7 mouse cellular contexts compared by ENCODE assay signal in genomic region chr13:63924036-63924435, GRCm38 (mm10).
DNase-seq lines count a peak whose midpoint lies in the region; ATAC-seq and TF ChIP-seq lines count a peak whose summit lies in the region.
"Not testable (repeated sequence)": the region's sequence is repeated elsewhere in the genome, so short reads cannot be mapped to it uniquely, and the experiment has no call there.

No protein-coding gene starts in this region.

- H3K27ac ChIP-seq in ES-Bruce4 (ENCODE audit: insufficient read depth, low read length); intestine, embryonic 15.5 days; intestine, postnatal 0 days (ENCODE audit: low read depth, low read length); liver, adult 2 months (replicated peaks; ENCODE audit: insufficient read depth, low read depth, low read length); liver, embryonic 14.5 days: not testable (repeated sequence)

- ATAC-seq in intestine, embryonic 15.5 days = peak; percentile 18; the same call in 1 of the 2 replicates
- 0 out of 2 replicates have a peak, but pooled peaks have one; percentile 22 for ATAC-seq in intestine, postnatal 0 days
- ATAC-seq in liver, embryonic 14.5 days (ENCODE audit: insufficient read depth) = peak; percentile 33; the same call in 1 of the 2 replicates

- WGBS in intestine, embryonic 15.5 days = 57% methylated on average over 2 of the region's 6 CpGs
- 70% methylated on average over 2 of the region's 6 CpGs for WGBS in intestine, postnatal 0 days
- 56% methylated on average over 5 of the region's 6 CpGs for WGBS in liver, adult 2 months
- WGBS in liver, embryonic 14.5 days (ENCODE audit: insufficient replicate concordance) = 14% methylated on average over 2 of the region's 6 CpGs

- not testable (repeated sequence) for H3K27me3 ChIP-seq in ES-Bruce4 (ENCODE audit: control insufficient read depth, insufficient read depth, low read length, poor library complexity, severe bottlenecking); intestine, embryonic 15.5 days (replicated peaks); intestine, postnatal 0 days (replicated peaks; ENCODE audit: control insufficient read depth, insufficient read depth, low read length); liver, adult 2 months (ENCODE audit: control insufficient read depth, insufficient read depth, low read length); liver, embryonic 14.5 days (ENCODE audit: control insufficient read depth, insufficient read depth, low read length)

- peak; percentile 17 for DNase-seq in R1 (ENCODE audit: low read depth, low spot score)
- DNase-seq in kidney, adult 9 months = peak; percentile 50
- peak; percentile 28 for DNase-seq in liver, adult 2 months (ENCODE audit: extremely low read depth, low read depth, low spot score)
- DNase-seq in liver, embryonic 14.5 days (ENCODE audit: low read depth in 3 of 3, low spot score in 3 of 3) = not testable (repeated sequence)

- not testable (repeated sequence) for H3K4me3 ChIP-seq in ES-Bruce4 (ENCODE audit: low read depth, low read length); intestine, embryonic 15.5 days (replicated peaks); intestine, postnatal 0 days (ENCODE audit: low read depth, low read length); liver, adult 2 months (ENCODE audit: insufficient read depth, low read depth, low read length); liver, embryonic 14.5 days (ENCODE audit: insufficient read depth in 1 of 2, low read depth in 2 of 2, low read length in 2 of 2)

- H3K9ac ChIP-seq in ES-Bruce4 (ENCODE audit: low read depth, poor library complexity, severe bottlenecking) = 0 out of 2 replicates have a peak overlapping the region, but pooled peaks have one; percentile 12
- not testable (repeated sequence) for H3K9ac ChIP-seq in intestine, embryonic 15.5 days; intestine, postnatal 0 days (ENCODE audit: low read depth, low read length); liver, adult 2 months (ENCODE audit: low read depth, low read length); liver, embryonic 14.5 days (replicated peaks)

- not testable (repeated sequence) for H3K4me2 ChIP-seq in intestine, embryonic 15.5 days (replicated peaks); intestine, postnatal 0 days (replicated peaks; ENCODE audit: low read depth); liver, embryonic 14.5 days (ENCODE audit: low read depth)

- not testable (repeated sequence) for H3K9me3 ChIP-seq in ES-Bruce4 (replicated peaks; ENCODE audit: control insufficient read depth, insufficient read depth, low read length, poor library complexity, severe bottlenecking); intestine, embryonic 15.5 days; intestine, postnatal 0 days (ENCODE audit: control insufficient read depth); liver, embryonic 14.5 days (ENCODE audit: control insufficient read depth, low read length)

- not testable (repeated sequence) for H3K79me2 ChIP-seq in liver, adult 2 months (ENCODE audit: control insufficient read depth, insufficient read depth, low read length)

- TF ChIP-seq EP300 in ES-Bruce4 (IDR thresholded peaks at IDR 0.05; ENCODE audit: insufficient read depth, low read depth, low read length); liver, embryonic 14.5 days (IDR thresholded peaks at IDR 0.05; ENCODE audit: low read depth): not testable (repeated sequence)

- not testable (repeated sequence) for H3K4me1 ChIP-seq in ES-Bruce4 (ENCODE audit: control insufficient read depth, insufficient read depth, low read length); intestine, embryonic 15.5 days (replicated peaks); intestine, postnatal 0 days (replicated peaks; ENCODE audit: control insufficient read depth, insufficient read depth, low read length); liver, adult 2 months (ENCODE audit: control insufficient read depth, insufficient read depth, low read length)
- H3K4me1 ChIP-seq in liver, embryonic 14.5 days (replicated peaks; ENCODE audit: control insufficient read depth in 2 of 2, insufficient read depth in 2 of 2, low read length in 1 of 2) = peaks cover 0 to 14% of the 10 kb centered on the region in 2 experiments; a peak in 3 of 4 replicates

- H3K36me3 ChIP-seq in ES-Bruce4 (ENCODE audit: control insufficient read depth, insufficient read depth, low read length, poor library complexity, severe bottlenecking); intestine, embryonic 15.5 days; intestine, postnatal 0 days (ENCODE audit: control insufficient read depth, insufficient read depth); liver, adult 2 months (ENCODE audit: control insufficient read depth, insufficient read depth, low read length); liver, embryonic 14.5 days (replicated peaks; ENCODE audit: control insufficient read depth, insufficient read depth, low read depth): not testable (repeated sequence)

- TF ChIP-seq POLR2A in ES-Bruce4 (IDR thresholded peaks at IDR 0.05; ENCODE audit: insufficient read depth, low read length); liver, adult 2 months (IDR thresholded peaks at IDR 0.05; ENCODE audit: extremely low read depth, insufficient read depth, low read length): not testable (repeated sequence)

- TF ChIP-seq CTCF in ES-Bruce4 (IDR thresholded peaks at IDR 0.05; ENCODE audit: low read depth, low read length); intestine, postnatal 0 days (IDR thresholded peaks at IDR 0.05; ENCODE audit: low read depth); liver, adult 2 months (IDR thresholded peaks at IDR 0.05; ENCODE audit: low read depth, low read length); liver, embryonic 14.5 days (IDR thresholded peaks at IDR 0.05; ENCODE audit: low read depth): not testable (repeated sequence)
